In genomic region chr19:10880975-10881425, GRCm38 (mm10) we compare ENCODE assay signal across 7 mouse cellular contexts. TPM values are rescaled to one million over a fixed set of nuclear protein-coding genes. Genes with fewer than 3 reads are reported as not detected.
DNase-seq lines count a peak whose midpoint lies in the region; ATAC-seq and TF ChIP-seq lines count a peak whose summit lies in the region.

No protein-coding gene starts in this region.

- H3K4me2 ChIP-seq in forebrain, embryonic 11.5 days (ENCODE audit: low read depth, low read length, severe bottlenecking): peak overlapping the region; percentile 86
- peak overlapping the region; percentile 84 for H3K4me2 ChIP-seq in intestine, embryonic 15.5 days (replicated peaks)
- H3K4me2 ChIP-seq in neural tube, embryonic 15.5 days: peak overlapping the region; percentile 94

- peaks cover 16% of the 10 kb centered on the region for H3K4me1 ChIP-seq in thymus, adult 2 months (replicated peaks; ENCODE audit: control insufficient read depth, insufficient read depth, low read length)
- peaks cover 7% of the 10 kb centered on the region for H3K4me1 ChIP-seq in forebrain, embryonic 11.5 days (replicated peaks; ENCODE audit: control insufficient read depth, insufficient read depth, low read length)
- H3K4me1 ChIP-seq in intestine, embryonic 15.5 days (replicated peaks): peaks cover 13% of the 10 kb centered on the region
- H3K4me1 ChIP-seq in neural tube, embryonic 15.5 days: peaks cover 23% of the 10 kb centered on the region

- TF ChIP-seq CTCF in thymus, adult 2 months (IDR thresholded peaks at IDR 0.05; ENCODE audit: borderline replicate concordance, control insufficient read depth, extremely low read depth, insufficient read depth, low read length, poor library complexity): no peak

- no peaks in the 10 kb centered on the region for H3K27me3 ChIP-seq in thymus, adult 2 months (ENCODE audit: control insufficient read depth, insufficient read depth, low read length)
- H3K27me3 ChIP-seq in forebrain, embryonic 11.5 days (ENCODE audit: control insufficient read depth, insufficient read depth, low read length): no peaks in the 10 kb centered on the region
- H3K27me3 ChIP-seq in intestine, embryonic 15.5 days (replicated peaks): no peaks in the 10 kb centered on the region
- H3K27me3 ChIP-seq in neural tube, embryonic 15.5 days (replicated peaks): no peaks in the 10 kb centered on the region

- H3K4me3 ChIP-seq in thymus, adult 2 months (ENCODE audit: control insufficient read depth, insufficient read depth, low read length): peak overlapping the region; percentile 66
- H3K4me3 ChIP-seq in forebrain, embryonic 11.5 days (ENCODE audit: low read depth, low read length): peak overlapping the region; percentile 47
- peak overlapping the region; percentile 61 for H3K4me3 ChIP-seq in intestine, embryonic 15.5 days (replicated peaks)
- peak overlapping the region; percentile 73 for H3K4me3 ChIP-seq in neural tube, embryonic 15.5 days (replicated peaks)

- H3K9ac ChIP-seq in forebrain, embryonic 11.5 days (ENCODE audit: low read length): peak overlapping the region; percentile 72
- H3K9ac ChIP-seq in intestine, embryonic 15.5 days: peak overlapping the region; percentile 67
- H3K9ac ChIP-seq in neural tube, embryonic 15.5 days (replicated peaks): peak overlapping the region; percentile 64

- H3K27ac ChIP-seq in thymus, adult 2 months (ENCODE audit: control insufficient read depth, insufficient read depth, low read length): no peak overlapping the region
- H3K27ac ChIP-seq in forebrain, embryonic 11.5 days (ENCODE audit: low read depth, low read length): peak overlapping the region; percentile 92
- peak overlapping the region; percentile 81; the same call in 1 of the 2 replicates for H3K27ac ChIP-seq in intestine, embryonic 15.5 days
- H3K27ac ChIP-seq in neural tube, embryonic 15.5 days (replicated peaks): peak overlapping the region; percentile 95

- no peak for TF ChIP-seq POLR2A in thymus, adult 2 months (IDR thresholded peaks at IDR 0.05; ENCODE audit: control insufficient read depth, extremely low read depth, insufficient read depth, low read length, poor library complexity)

- no peaks in the 10 kb centered on the region for H3K36me3 ChIP-seq in thymus, adult 2 months (ENCODE audit: control insufficient read depth, insufficient read depth, low read length)
- H3K36me3 ChIP-seq in forebrain, embryonic 11.5 days (ENCODE audit: control insufficient read depth, insufficient read depth, low read length): no peaks in the 10 kb centered on the region; the same call in 1 of the 2 replicates
- H3K36me3 ChIP-seq in intestine, embryonic 15.5 days: no peaks in the 10 kb centered on the region
- H3K36me3 ChIP-seq in neural tube, embryonic 15.5 days: no peaks in the 10 kb centered on the region

- no peak for DNase-seq in thymus, adult 2 months
- no peak for DNase-seq in thymus, postnatal 36 days
- DNase-seq in forebrain, embryonic 11.5 days (ENCODE audit: low spot score): no peak
- no peak for DNase-seq in ovary, adult 18-20 months (ENCODE audit: low spot score)
- DNase-seq in layer of hippocampus, adult 11-12 months (ENCODE audit: low spot score): no peak

- no peak for ATAC-seq in forebrain, embryonic 11.5 days (replicated peaks; ENCODE audit: low FRiP score)
- ATAC-seq in intestine, embryonic 15.5 days: no peak; the same call in 1 of the 2 replicates
- peak; percentile 73 for ATAC-seq in neural tube, embryonic 15.5 days (ENCODE audit: low FRiP score)

- H3K9me3 ChIP-seq in forebrain, embryonic 11.5 days (ENCODE audit: control insufficient read depth, low read length): no peaks in the 10 kb centered on the region
- H3K9me3 ChIP-seq in intestine, embryonic 15.5 days: no peaks in the 10 kb centered on the region
- H3K9me3 ChIP-seq in neural tube, embryonic 15.5 days (replicated peaks): no peaks in the 10 kb centered on the region

- 2% methylated on average over 14 of the region's 14 CpGs for WGBS in thymus, adult 2 months
- WGBS in forebrain, embryonic 11.5 days: 3% methylated on average over 14 of the region's 14 CpGs
- WGBS in intestine, embryonic 15.5 days: 2% methylated on average over 14 of the region's 14 CpGs
- WGBS in neural tube, embryonic 15.5 days: under 1% methylated on average over 14 of the region's 14 CpGs

RNA-seq across cellular contexts. Expression of gene Tmem109, which starts 0.8 kb away (rescaled TPM):
- polyA plus RNA-seq in thymus, adult 2 months (2012; rRNA removed): 64.9 and 71.8 TPM in 2 replicates
- polyA plus RNA-seq in forebrain, embryonic 11.5 days (2014; fragmentation: Nextera tagmentation; extraction: Ambion mirVana): 44.3 and 45.9 TPM in 2 replicates
- polyA plus RNA-seq in intestine, embryonic 15.5 days (2015; fragmentation: Nextera tagmentation; extraction: Ambion mirVana): 75.4 and 80.6 TPM in 2 replicates
- 44.5 and 53.6 TPM in 2 replicates for polyA plus RNA-seq in neural tube, embryonic 15.5 days (2015; fragmentation: Nextera tagmentation; extraction: Ambion mirVana)

RNA-seq across cellular contexts. Expression of gene Tmem132a, which starts 11.3 kb away (rescaled TPM):
- polyA plus RNA-seq in thymus, adult 2 months (2012; rRNA removed): 10.4 and 11.0 TPM in 2 replicates
- 87.1 and 95.1 TPM in 2 replicates for polyA plus RNA-seq in forebrain, embryonic 11.5 days (2014; fragmentation: Nextera tagmentation; extraction: Ambion mirVana)
- 37.7 TPM in 2 replicates for polyA plus RNA-seq in intestine, embryonic 15.5 days (2015; fragmentation: Nextera tagmentation; extraction: Ambion mirVana)
- polyA plus RNA-seq in neural tube, embryonic 15.5 days (2015; fragmentation: Nextera tagmentation; extraction: Ambion mirVana): 141 and 167 TPM in 2 replicates

RNA-seq across cellular contexts. Expression of gene Prpf19, which starts 14.0 kb away (rescaled TPM):
- polyA plus RNA-seq in thymus, adult 2 months (2012; rRNA removed): 349 and 357 TPM in 2 replicates
- 50.9 and 55.5 TPM in 2 replicates for polyA plus RNA-seq in forebrain, embryonic 11.5 days (2014; fragmentation: Nextera tagmentation; extraction: Ambion mirVana)
- polyA plus RNA-seq in intestine, embryonic 15.5 days (2015; fragmentation: Nextera tagmentation; extraction: Ambion mirVana): 35.8 and 39.2 TPM in 2 replicates
- polyA plus RNA-seq in neural tube, embryonic 15.5 days (2015; fragmentation: Nextera tagmentation; extraction: Ambion mirVana): 41.6 and 42.7 TPM in 2 replicates

RNA-seq across cellular contexts. Expression of gene Zp1, which starts 39.4 kb away (rescaled TPM):
- 0.23 and 0.33 TPM in 2 replicates for polyA plus RNA-seq in thymus, adult 2 months (2012; rRNA removed)
- not detected in 2 replicates for polyA plus RNA-seq in forebrain, embryonic 11.5 days (2014; fragmentation: Nextera tagmentation; extraction: Ambion mirVana)
- not detected in 2 replicates for polyA plus RNA-seq in intestine, embryonic 15.5 days (2015; fragmentation: Nextera tagmentation; extraction: Ambion mirVana)
- 0.18 and 0.44 TPM in 2 replicates for polyA plus RNA-seq in neural tube, embryonic 15.5 days (2015; fragmentation: Nextera tagmentation; extraction: Ambion mirVana)

RNA-seq across cellular contexts. Expression of gene Slc15a3, which starts 41.5 kb away (rescaled TPM):
- polyA plus RNA-seq in thymus, adult 2 months (2012; rRNA removed): 26.1 and 29.7 TPM in 2 replicates
- polyA plus RNA-seq in forebrain, embryonic 11.5 days (2014; fragmentation: Nextera tagmentation; extraction: Ambion mirVana): 0.19 and 0.20 TPM in 2 replicates
- polyA plus RNA-seq in intestine, embryonic 15.5 days (2015; fragmentation: Nextera tagmentation; extraction: Ambion mirVana): 0.30 and 0.65 TPM in 2 replicates
- 0.27 and 0.55 TPM in 2 replicates for polyA plus RNA-seq in neural tube, embryonic 15.5 days (2015; fragmentation: Nextera tagmentation; extraction: Ambion mirVana)
